Mouse (Mus musculus) thymus, postnatal 0 days (tissue): ENCODE measurements at regions not wholly inside any gene's neighbourhood (a gene's known extent, or its start where the extent isn't known, plus 50 kb on each side); places are given as distances from the start of the nearest gene placed in this dataset.
A peak's percentile ranks its signal among the peaks of the same experiment; 100 is the strongest.

Source experiments
- DNase-seq: peaks from one replicate; pipeline ENCODE4 v3.0.0-alpha.2; 2015; ENCODE audit warnings: low spot score

GRCm38 (mm10) chr2:95433996-95434395 is 884.0 kb upstream of the Lrrc4c start:
- peak; percentile 31 for DNase-seq

- no peak for DNase-seq
Measured at GRCm38 (mm10) chr2:95440957-95441356, 877.0 kb upstream of the Lrrc4c start.

- DNase-seq: no peak
Measured at GRCm38 (mm10) chr2:95443245-95443799, 874.6 kb upstream of the Lrrc4c start.

GRCm38 (mm10) chr2:95448897-95449296 is 869.1 kb upstream of the Lrrc4c start:
- no peak for DNase-seq

- DNase-seq: no peak
Measured at GRCm38 (mm10) chr2:95479827-95480226, 838.1 kb upstream of the Lrrc4c start.

GRCm38 (mm10) chr2:95483397-95483796 is 834.6 kb upstream of the Lrrc4c start:
- DNase-seq: no peak

GRCm38 (mm10) chr2:95487580-95488135 is 830.3 kb upstream of the Lrrc4c start:
- DNase-seq: no peak

- DNase-seq: no peak
Measured at GRCm38 (mm10) chr2:95494026-95494697, 823.8 kb upstream of the Lrrc4c start.

- no peak for DNase-seq
Measured at GRCm38 (mm10) chr2:95494698-95495088, 823.3 kb upstream of the Lrrc4c start.

- DNase-seq: no peak
Measured at GRCm38 (mm10) chr2:95511286-95511685, 806.7 kb upstream of the Lrrc4c start.

GRCm38 (mm10) chr2:95521624-95522023 is 796.3 kb upstream of the Lrrc4c start:
- DNase-seq: no peak

GRCm38 (mm10) chr2:95524590-95525266 is 793.2 kb upstream of the Lrrc4c start:
- DNase-seq: no peak

GRCm38 (mm10) chr2:95564089-95564488 is 753.9 kb upstream of the Lrrc4c start:
- no peak for DNase-seq

- DNase-seq: no peak
Measured at GRCm38 (mm10) chr2:95575882-95576281, 742.1 kb upstream of the Lrrc4c start.

- DNase-seq: no peak
Measured at GRCm38 (mm10) chr2:95579201-95579600, 738.8 kb upstream of the Lrrc4c start.

- DNase-seq: no peak
Measured at GRCm38 (mm10) chr2:95586002-95586401, 732.0 kb upstream of the Lrrc4c start.

- DNase-seq: no peak
Measured at GRCm38 (mm10) chr2:95587044-95587443, 730.9 kb upstream of the Lrrc4c start.

GRCm38 (mm10) chr2:95613354-95613753 is 704.6 kb upstream of the Lrrc4c start:
- DNase-seq: no peak

GRCm38 (mm10) chr2:95637533-95637932 is 680.4 kb upstream of the Lrrc4c start:
- no peak for DNase-seq

GRCm38 (mm10) chr2:95674347-95674746 is 643.6 kb upstream of the Lrrc4c start:
- no peak for DNase-seq

- DNase-seq: no peak
Measured at GRCm38 (mm10) chr2:95715355-95715754, 602.6 kb upstream of the Lrrc4c start.
